Mouse (Mus musculus) ES-E14 (cell line): Measurements from ENCODE around the gene Ubtf. TPM values are rescaled to one million over a fixed set of nuclear protein-coding genes. Genes with fewer than 3 reads are reported as not detected.
A peak's percentile ranks its signal among the peaks of the same experiment; 100 is the strongest.

ENCODE experiments used
- DNase-seq: peaks from one replicate; pipeline ENCODE4 v3.0.0-alpha.2; 2013; ENCODE audit warnings: low read depth, low spot score
- H3K27ac ChIP-seq: 2 replicates; pipeline ENCODE4 v1.5.1; 2012; ENCODE audit warnings: low read depth, mild to moderate bottlenecking, low read length, moderate library complexity, mixed read lengths; ENCODE audit not compliant: poor library complexity, insufficient read depth, severe bottlenecking
- H3K36me3 ChIP-seq: 2 replicates; pipeline ENCODE4 v1.6.1; 2012; ENCODE audit warnings: mild to moderate bottlenecking, low read length, moderate library complexity, mixed read lengths; ENCODE audit not compliant: control insufficient read depth, poor library complexity, insufficient read depth, severe bottlenecking
- H3K4me1 ChIP-seq, 2 experiments: fragments of 150-350 bp in 1 of 2; sonication (generic) in 1 of 2; 2 replicates each; pipeline ENCODE4 v1.6.1; 2012; ENCODE audit warnings: low read length in 2 of 2, mild to moderate bottlenecking in 1 of 2, mixed read lengths in 1 of 2; ENCODE audit not compliant: control insufficient read depth in 2 of 2, insufficient read depth in 2 of 2, poor library complexity in 1 of 2
- H3K4me3 ChIP-seq, 2 experiments: fragments of 150-350 bp in 1 of 2; sonication (generic) in 1 of 2; 2 replicates each; pipeline ENCODE4 v1.5.1; 2012; ENCODE audit warnings: low read length in 2 of 2, low read depth in 1 of 2, mild to moderate bottlenecking in 1 of 2, mixed read lengths in 1 of 2; ENCODE audit not compliant: insufficient read depth in 1 of 2, poor library complexity in 1 of 2, severe bottlenecking in 1 of 2
- H3K9ac ChIP-seq: 2 replicates; pipeline ENCODE4 v1.6.1; 2012; ENCODE audit warnings: low read depth, mild to moderate bottlenecking, low read length, mixed read lengths; ENCODE audit not compliant: poor library complexity, insufficient read depth, severe bottlenecking
- H3K9me3 ChIP-seq: fragments of 150-350 bp; sonication (generic); 2 replicates; pipeline ENCODE4 v1.6.1; 2012; ENCODE audit warnings: low read depth, mild to moderate bottlenecking, low read length; ENCODE audit not compliant: control insufficient read depth, insufficient read depth
- CHD2 ChIP-seq: IDR thresholded peaks from 2 replicates; pipeline ENCODE4 v1.6.1; 2014; ENCODE audit warnings: mild to moderate bottlenecking, low read depth, low read length, inconsistent platforms
- HCFC1 ChIP-seq: IDR thresholded peaks from 2 replicates; pipeline ENCODE4 v1.6.1; 2012; ENCODE audit warnings: low read length, inconsistent platforms, borderline replicate concordance; ENCODE audit not compliant: insufficient read depth
- MAFK ChIP-seq: IDR thresholded peaks from 2 replicates; pipeline ENCODE4 v1.6.1; 2014; ENCODE audit warnings: mild to moderate bottlenecking, low read depth, low read length, inconsistent platforms; ENCODE audit not compliant: insufficient read depth
- ZC3H11A ChIP-seq: IDR thresholded peaks from 2 replicates; pipeline ENCODE4 v1.6.1; 2012; ENCODE audit warnings: low read depth, mild to moderate bottlenecking, inconsistent platforms, low read length, borderline replicate concordance
- ZNF384 ChIP-seq: IDR thresholded peaks from 2 replicates; pipeline ENCODE4 v1.6.1; 2012; ENCODE audit warnings: low read depth, low read length, inconsistent platforms
- in situ Hi-C, 2 experiments: fragments of 600-800 bp; cut with MboI; formaldehyde crosslinking; loops; one replicate each; pipeline ENCODE4 v1.15.1; 2025; ENCODE audit warnings: low sequenced_read_pairs in 2 of 2, inconsistent platforms in 1 of 2; ENCODE audit not compliant: unreplicated experiment in 2 of 2
- total RNA-seq: library from RNA; depleted of rRNA; stranded (reverse); fragments of 300-350 nt; gene quantifications from 2 replicates; pipeline ENCODE4 v1.2.3, GENCODE M21; 2012

Ubtf gene
- total RNA-seq, 1 experiment, result 138 TPM

- Histone ChIP-seq H3K4me3 (no peak overlapping the region), H3K9ac (no peak overlapping the region), H3K36me3 (no peaks in the 10 kb centered on the region), H3K9me3 (no peaks in the 10 kb centered on the region), H3K4me1 (peaks cover 20 to 23% of the 10 kb centered on the region in 2 experiments), H3K27ac (no peak overlapping the region)
- no peak for DNase-seq
- in situ Hi-C loops, result no loop called here
- TF ChIP-seq MAFK, result 0 out of 2 replicates have a peak, but pooled peaks have one; percentile 27
- no peak for TF ChIP-seq ZNF384
These were observed 16.6 kb upstream of the Ubtf start for GRCm38 (mm10) chr11:102336191-102336590.

GRCm38 (mm10) chr11:102334973-102335700 lies 15.6 kb upstream of the Ubtf start:
- H3K4me3 ChIP-seq, result 0 out of 4 replicates have a peak overlapping the region, but pooled peaks of 1 of the 2 experiments have one; percentile 11
- in situ Hi-C loops, result no loop called here
- H3K27ac ChIP-seq, result peak overlapping the region; percentile 72; the same call in 1 of the 2 replicates
- no peaks in the 10 kb centered on the region for H3K9me3 ChIP-seq
- DNase-seq, result no peak
- no peaks in the 10 kb centered on the region for H3K36me3 ChIP-seq
- peaks cover 20 to 28% of the 10 kb centered on the region in 2 experiments for H3K4me1 ChIP-seq
- peak overlapping the region; percentile 54; the same call in 1 of the 2 replicates for H3K9ac ChIP-seq
- TF ChIP-seq CHD2, result no peak
- no peak for TF ChIP-seq HCFC1
- no peak for TF ChIP-seq ZC3H11A
- TF ChIP-seq ZNF384, result no peak
- no peak for TF ChIP-seq MAFK

- in situ Hi-C loops, result no loop called here
- Histone ChIP-seq H3K27ac (peak overlapping the region; percentile 71; the same call in 1 of the 2 replicates), H3K9me3 (no peaks in the 10 kb centered on the region), H3K36me3 (no peaks in the 10 kb centered on the region), H3K4me3 (no peak overlapping the region), H3K4me1 (peaks cover 23 to 26% of the 10 kb centered on the region in 2 experiments), H3K9ac (no peak overlapping the region)
- TF ChIP-seq HCFC1, result no peak
- no peak for TF ChIP-seq CHD2
- peak; percentile 96 for TF ChIP-seq ZNF384
- TF ChIP-seq ZC3H11A, result no peak
- TF ChIP-seq MAFK, result no peak
- no peak for DNase-seq
These were observed 14.5 kb upstream of the Ubtf start for GRCm38 (mm10) chr11:102334010-102334409.

- Histone ChIP-seq H3K4me3 (no peak overlapping the region), H3K9ac (no peak overlapping the region), H3K4me1 (peaks cover 20 to 26% of the 10 kb centered on the region in 2 experiments), H3K9me3 (no peaks in the 10 kb centered on the region), H3K27ac (no peak overlapping the region; the same call in 1 of the 2 replicates), H3K36me3 (no peaks in the 10 kb centered on the region)
- TF ChIP-seq MAFK, result no peak
- TF ChIP-seq HCFC1, result no peak
- TF ChIP-seq CHD2, result no peak
- TF ChIP-seq ZC3H11A, result no peak
- DNase-seq, result no peak
- in situ Hi-C loops, result no loop called here
These were observed 13.5 kb upstream of the Ubtf start for GRCm38 (mm10) chr11:102333061-102333460.

DNA sequence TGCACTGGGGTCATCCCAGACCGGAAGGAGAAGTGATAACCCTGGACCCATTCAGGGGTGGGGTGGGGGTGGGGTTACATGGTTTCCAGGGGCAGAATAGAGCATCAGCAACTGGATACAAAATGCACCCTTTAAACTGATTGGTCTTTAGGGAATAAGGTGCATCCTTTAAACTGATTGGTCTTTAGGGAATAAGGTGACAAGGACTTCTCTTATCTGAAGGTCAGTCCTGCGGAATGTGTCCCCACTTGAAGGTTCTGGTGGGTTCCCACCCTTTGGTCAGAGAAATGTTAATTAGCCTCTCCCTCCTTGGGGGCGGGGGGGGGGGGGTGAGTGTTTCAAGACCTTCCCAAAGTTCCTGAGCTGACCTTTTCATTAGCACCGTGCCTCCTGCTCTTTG lies 12.3 kb upstream of the Ubtf start:
- no peak for TF ChIP-seq ZC3H11A
- TF ChIP-seq CHD2, result no peak
- TF ChIP-seq MAFK, result no peak
- peaks cover 20 to 30% of the 10 kb centered on the region in 2 experiments for H3K4me1 ChIP-seq
- no peak overlapping the region; the same call in 1 of the 2 replicates for H3K9ac ChIP-seq
- no peak for DNase-seq
- in situ Hi-C loops, result no loop called here
- peak overlapping the region; percentile 87 for H3K27ac ChIP-seq
- no peak overlapping the region for H3K4me3 ChIP-seq
- H3K9me3 ChIP-seq, result no peaks in the 10 kb centered on the region
- no peaks in the 10 kb centered on the region for H3K36me3 ChIP-seq
